Mouse (Mus musculus) kidney, adult 2 months (tissue): ENCODE measurements around the gene H2-Oa.

Source experiments
- CTCF ChIP-seq: fragments of 200-500 bp; conservative IDR thresholded peaks from 2 replicates; pipeline ENCODE4 v1.5.1; 2011; ENCODE audit warnings: low read depth, mild to moderate bottlenecking, control low read depth, low read length, moderate library complexity, mixed read lengths; ENCODE audit not compliant: insufficient read depth, insufficient read length
- POLR2A ChIP-seq: fragments of 200-500 bp; IDR thresholded peaks from one replicate; pipeline ENCODE4 v1.6.1; 2011; ENCODE audit warnings: low read depth, low read length, control low read depth

DNA sequence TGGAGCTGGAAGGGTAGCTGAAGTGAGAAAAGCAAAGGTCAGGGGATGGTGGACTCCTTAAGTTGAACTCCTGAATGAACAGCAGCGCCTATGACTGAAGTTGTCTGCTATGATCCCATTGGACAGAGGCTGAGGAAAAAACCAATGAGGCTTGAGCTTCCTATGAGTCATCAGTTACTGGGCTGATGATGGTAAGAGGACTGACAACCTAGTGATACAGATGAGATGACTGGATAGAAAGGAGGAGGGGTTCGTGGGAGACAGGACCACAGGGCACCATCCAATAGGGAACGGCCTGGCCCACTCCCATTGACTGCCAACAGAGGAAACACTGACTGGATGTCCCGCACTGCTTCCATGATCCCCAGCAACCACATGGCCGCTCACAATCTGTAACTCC is 12.5 kb upstream of the H2-Oa start:
- TF ChIP-seq CTCF (no peak), POLR2A (no peak)
